Mouse (Mus musculus) stomach, embryonic 16.5 days (tissue): ENCODE data around the gene Tut1. TPM values are rescaled to one million over a fixed set of nuclear protein-coding genes. Genes with fewer than 3 reads are reported as not detected.
"Not testable (repeated sequence)": the region's sequence is repeated elsewhere in the genome, so short reads cannot be mapped to it uniquely, and the experiment has no call there.

Source experiments
- ATAC-seq: fragments of 200-750 bp; cut with Nextera tagmentation; 2 replicates; pipeline ENCODE4 v1.8.0; 2017; ENCODE audit warnings: moderate number of reproducible peaks, moderate TSS enrichment; ENCODE audit not compliant: insufficient read depth, low FRiP score
- H3K27ac ChIP-seq: fragments of 300-500 bp; sonication (generic); 2 replicates; pipeline ENCODE4 v1.5.1; 2014; ENCODE audit warnings: low read length
- H3K27me3 ChIP-seq: fragments of 300-500 bp; sonication (generic); 2 replicates; pipeline ENCODE4 v1.6.1; 2014; ENCODE audit warnings: low read length, control low read depth, mixed read lengths; ENCODE audit not compliant: control insufficient read depth, insufficient read depth
- H3K36me3 ChIP-seq: fragments of 300-500 bp; sonication (generic); 2 replicates; pipeline ENCODE4 v1.6.1; 2014; ENCODE audit warnings: low read length; ENCODE audit not compliant: control insufficient read depth, insufficient read depth
- H3K4me1 ChIP-seq: fragments of 300-500 bp; sonication (generic); 2 replicates; pipeline ENCODE4 v1.6.1; 2014; ENCODE audit warnings: low read length, control low read depth, mixed read lengths; ENCODE audit not compliant: control insufficient read depth, insufficient read depth
- H3K4me2 ChIP-seq: fragments of 300-500 bp; sonication (generic); 2 replicates; pipeline ENCODE4 v1.6.1; 2014; ENCODE audit warnings: low read depth, low read length, mixed read lengths
- H3K4me3 ChIP-seq: fragments of 300-500 bp; sonication (generic); replicated peaks from 2 replicates; pipeline ENCODE4 v1.5.1; 2014; ENCODE audit warnings: mild to moderate bottlenecking, low read length
- H3K9ac ChIP-seq: fragments of 300-500 bp; sonication (generic); 2 replicates; pipeline ENCODE4 v1.6.1; 2014; ENCODE audit warnings: low read length
- H3K9me3 ChIP-seq: fragments of 300-500 bp; sonication (generic); replicated peaks from 2 replicates; pipeline ENCODE4 v1.6.1; 2016; ENCODE audit warnings: low read length, control low read depth; ENCODE audit not compliant: control insufficient read depth
- WGBS: fragments of 180-500 bp; shearing (Covaris S2); extraction: QIAGEN DNeasy Blood & Tissue Kit; methylation state at CpG from one replicate; pipeline ENCODE4 v1.1.7; 2014; 5-methylcytosine and 5-hydroxymethylcytosine counted together
- polyA plus RNA-seq: library from polyadenylated mRNA; unstranded; fragments of >200 nt; fragmentation: Nextera tagmentation; extraction: Ambion mirVana; gene quantifications from 2 replicates; pipeline ENCODE4 v1.2.1, GENCODE M21; 2015

Tut1 gene
- polyA plus RNA-seq, 1 experiment from 2014 or later = 30.0 TPM

- no peak overlapping the region for H3K9ac ChIP-seq
- ATAC-seq = no peak
- 71% methylated on average over 4 of the region's 4 CpGs for WGBS
- no peaks in the 10 kb centered on the region for H3K27me3 ChIP-seq
- peak overlapping the region; percentile 91 for H3K27ac ChIP-seq
- H3K4me3 ChIP-seq = no peak overlapping the region
- H3K9me3 ChIP-seq = no peaks in the 10 kb centered on the region
- peaks cover 40% of the 10 kb centered on the region for H3K4me1 ChIP-seq
- H3K36me3 ChIP-seq = peaks cover 26% of the 10 kb centered on the region
- H3K4me2 ChIP-seq = no peak overlapping the region
Measured at GRCm38 (mm10) chr19:8999223-8999622, 45.6 kb downstream of the Tut1 start.

- not testable (repeated sequence) for H3K4me3 ChIP-seq, H3K4me2 ChIP-seq, H3K9ac ChIP-seq, H3K9me3 ChIP-seq, H3K27ac ChIP-seq, ATAC-seq, H3K4me1 ChIP-seq, H3K27me3 ChIP-seq
- 97% methylated on average over 2 of the region's 2 CpGs for WGBS
- peaks cover 37% of the 10 kb centered on the region for H3K36me3 ChIP-seq
Measured at GRCm38 (mm10) chr19:9006915-9007314, 53.3 kb downstream of the Tut1 start.

Other genes with a start within 250 kb of the Tut1 start
- 111 and 116 TPM in 2 replicates for gene Slc3a2, start 230.5 kb upstream of the Tut1 start, polyA plus RNA-seq
- 83.0 and 83.5 TPM in 2 replicates for gene Wdr74, start 218.0 kb upstream of the Tut1 start, polyA plus RNA-seq
- gene 1700092M07Rik, start 213.1 kb upstream of the Tut1 start, polyA plus RNA-seq = 1.1 and 2.1 TPM in 2 replicates
- 146 and 148 TPM in 2 replicates for gene Stx5a, start 212.4 kb upstream of the Tut1 start, polyA plus RNA-seq
- 150 and 165 TPM in 2 replicates for gene Nxf1, start 196.8 kb upstream of the Tut1 start, polyA plus RNA-seq
- 137 and 143 TPM in 2 replicates for gene Tmem223, start 182.9 kb upstream of the Tut1 start, polyA plus RNA-seq
- gene Tmem179b, start 179.4 kb upstream of the Tut1 start, polyA plus RNA-seq = 88.9 and 96.9 TPM in 2 replicates
- gene Taf6l, start 167.4 kb upstream of the Tut1 start, polyA plus RNA-seq = 17.1 and 19.8 TPM in 2 replicates
- 122 and 129 TPM in 2 replicates for gene Polr2g, start 155.3 kb upstream of the Tut1 start, polyA plus RNA-seq
- 4.4 and 4.5 TPM in 2 replicates for gene Zbtb3, start 151.3 kb upstream of the Tut1 start, polyA plus RNA-seq
- 45.3 and 46.3 TPM in 2 replicates for gene Ttc9c, start 134.5 kb upstream of the Tut1 start, polyA plus RNA-seq
- 4.5 and 4.7 TPM in 2 replicates for gene Hnrnpul2, start 133.8 kb upstream of the Tut1 start, polyA plus RNA-seq
- gene AC129217.1, start 124.1 kb upstream of the Tut1 start, polyA plus RNA-seq = not detected in 2 replicates
- 54.1 and 63.3 TPM in 2 replicates for gene Bscl2, start 116.4 kb upstream of the Tut1 start, polyA plus RNA-seq
- 10.4 and 10.7 TPM in 2 replicates for gene Gng3, start 114.7 kb upstream of the Tut1 start, polyA plus RNA-seq
- gene Lrrn4cl, start 103.1 kb upstream of the Tut1 start, polyA plus RNA-seq = 2.0 and 2.8 TPM in 2 replicates
- 170 and 175 TPM in 2 replicates for gene Ubxn1, start 82.4 kb upstream of the Tut1 start, polyA plus RNA-seq
- gene Uqcc3, start 72.9 kb upstream of the Tut1 start, polyA plus RNA-seq = 59.9 and 66.2 TPM in 2 replicates
- 50.2 and 77.0 TPM in 2 replicates for gene Lbhd1, start 70.1 kb upstream of the Tut1 start, polyA plus RNA-seq
- gene Gm49403, start 69.9 kb upstream of the Tut1 start, polyA plus RNA-seq = not detected in 2 replicates
- gene 1810009A15Rik, start 65.0 kb upstream of the Tut1 start, polyA plus RNA-seq = 74.3 and 75.6 TPM in 2 replicates
- gene Gm49416, start 64.9 kb upstream of the Tut1 start, polyA plus RNA-seq = 0.18 TPM in 1 of 2 replicates, not detected in the other
- gene Ints5, start 60.8 kb upstream of the Tut1 start, polyA plus RNA-seq = 35.4 and 39.7 TPM in 2 replicates
- gene Ganab, start 55.8 kb upstream of the Tut1 start, polyA plus RNA-seq = 105 and 108 TPM in 2 replicates
- gene B3gat3, start 33.5 kb upstream of the Tut1 start, polyA plus RNA-seq = 37.2 and 39.0 TPM in 2 replicates
- 2.8 and 3.1 TPM in 2 replicates for gene Rom1, start 24.5 kb upstream of the Tut1 start, polyA plus RNA-seq
- 28.5 and 30.5 TPM in 2 replicates for gene Eml3, start 24.3 kb upstream of the Tut1 start, polyA plus RNA-seq
- gene Mta2, start 12.0 kb upstream of the Tut1 start, polyA plus RNA-seq = 142 and 149 TPM in 2 replicates
- gene Eef1g, start 13.2 kb downstream of the Tut1 start, polyA plus RNA-seq = 401 and 441 TPM in 2 replicates
- gene Ahnak, start 35.4 kb downstream of the Tut1 start, polyA plus RNA-seq = 46.4 and 48.3 TPM in 2 replicates
- gene Scgb1a1, start 134.1 kb downstream of the Tut1 start, polyA plus RNA-seq = 0.75 and 1.3 TPM in 2 replicates
- 10.2 and 11.8 TPM in 2 replicates for gene Asrgl1, start 181.8 kb downstream of the Tut1 start, polyA plus RNA-seq